ENCODE assay signal across 8 mouse cellular contexts in the genomic region with DNA sequence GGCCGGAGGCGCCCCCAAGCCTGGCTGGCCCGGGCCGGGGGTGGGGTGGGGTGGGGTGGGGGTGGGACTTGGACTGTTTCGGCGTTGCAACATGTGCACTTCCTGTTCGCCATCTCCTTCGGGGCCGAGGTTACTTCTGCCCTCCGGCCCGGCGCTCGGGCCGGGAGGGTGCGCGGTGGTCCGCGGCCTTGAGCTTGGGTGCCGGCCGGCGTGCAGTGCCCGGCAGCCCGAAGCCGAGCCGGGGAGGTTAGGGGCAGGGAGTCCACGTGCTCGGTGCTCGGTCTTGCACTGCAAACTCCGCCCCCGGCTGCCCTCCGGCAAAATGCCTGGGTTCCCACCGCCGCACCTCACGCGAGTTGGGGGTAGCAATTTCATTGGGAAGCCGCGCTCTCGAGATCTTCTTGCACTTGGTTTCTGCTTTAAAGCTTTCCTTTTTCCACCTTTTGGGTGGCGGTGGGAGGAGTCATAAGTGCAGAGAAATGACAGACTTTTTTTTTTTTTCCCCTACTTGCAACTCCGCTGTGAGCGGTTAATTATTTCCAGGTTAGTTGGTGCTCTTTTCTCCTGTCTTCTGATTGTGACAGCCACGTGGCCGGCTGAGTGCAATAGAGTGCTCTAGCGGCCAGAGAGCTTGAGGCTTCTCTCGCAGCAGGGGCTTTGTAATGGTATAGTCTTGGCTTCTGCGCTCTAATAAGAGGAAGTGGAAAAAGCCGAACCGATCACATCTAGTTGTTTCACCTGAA. TPM values are rescaled to one million over a fixed set of nuclear protein-coding genes. Genes with fewer than 3 reads are reported as not detected.
DNase-seq lines count a peak whose midpoint lies in the region; ATAC-seq lines count a peak whose summit lies in the region.

No protein-coding gene starts in this region.

- no peaks in the 10 kb centered on the region for H3K9me3 ChIP-seq in hindbrain, embryonic 13.5 days

- peak overlapping the region; percentile 94 for H3K27ac ChIP-seq in hindbrain, embryonic 13.5 days

- peak overlapping the region; percentile 89 for H3K4me3 ChIP-seq in hindbrain, embryonic 13.5 days

- peak; percentile 85 for DNase-seq in NIH3T3 (ENCODE audit: low read depth)
- peak; percentile 83 for DNase-seq in cerebellum, adult 9-11 months
- peak; percentile 29 to 50 for DNase-seq in frontal cortex, postnatal 10 days (ENCODE audit: low spot score in 2 of 2)
- DNase-seq in layer of hippocampus, postnatal 36 days = peak; percentile 48 to 49
- peak; percentile 79 for DNase-seq in lung, postnatal 36 days
- DNase-seq in right cerebral cortex, adult 18-20 months = peak; percentile 47
- DNase-seq in urinary bladder, postnatal 14 days (ENCODE audit: low spot score) = peak; percentile 67

- peak overlapping the region; percentile 89 for H3K9ac ChIP-seq in hindbrain, embryonic 13.5 days

- peak overlapping the region; percentile 84 for H3K4me2 ChIP-seq in hindbrain, embryonic 13.5 days

- H3K27me3 ChIP-seq in hindbrain, embryonic 13.5 days = no peaks in the 10 kb centered on the region

- H3K4me1 ChIP-seq in hindbrain, embryonic 13.5 days (replicated peaks) = peaks cover 4% of the 10 kb centered on the region

- WGBS in hindbrain, embryonic 13.5 days = under 1% methylated on average over 48 of the region's 48 CpGs

- peak; percentile 50 for ATAC-seq in hindbrain, embryonic 13.5 days (ENCODE audit: low FRiP score)

- no peaks in the 10 kb centered on the region for H3K36me3 ChIP-seq in hindbrain, embryonic 13.5 days

RNA-seq across cellular contexts. Expression of gene Foxn2, which starts 1.1 kb away (rescaled TPM):
- 9.7 and 10.4 TPM in 2 replicates for polyA plus RNA-seq in hindbrain, embryonic 13.5 days (2015; fragmentation: Nextera tagmentation; extraction: Ambion mirVana)
- total RNA-seq in layer of hippocampus, postnatal 36 days (2021) = 10 to 100 TPM; 23.5 to 26.1 TPM

Comparison
In these comparisons a context has a peak if more than half of its experiments do, and no peak if none do; other contexts are left out.
1. Peak in every context shown above with its lines: DNase-seq, ATAC-seq, H3K4me3 ChIP-seq and H3K27ac ChIP-seq.